Mouse (Mus musculus) forebrain, embryonic 11.5 days (tissue): ENCODE data around the gene Megf11. TPM values are rescaled to one million over a fixed set of nuclear protein-coding genes. Genes with fewer than 3 reads are reported as not detected.

ENCODE experiments used
- ATAC-seq: fragments of 200-750 bp; cut with Nextera tagmentation; replicated peaks from 2 replicates; pipeline ENCODE4 v1.8.0; 2017; ENCODE audit warnings: moderate TSS enrichment; ENCODE audit not compliant: low FRiP score
- DNase-seq: peaks from one replicate; pipeline ENCODE4 v3.0.0-alpha.2; 2017; ENCODE audit warnings: low spot score
- H3K27ac ChIP-seq: fragments of 300-500 bp; sonication (generic); 2 replicates; pipeline ENCODE4 v1.5.1; 2014; ENCODE audit warnings: low read depth, low read length
- H3K27me3 ChIP-seq: fragments of 300-500 bp; sonication (generic); 2 replicates; pipeline ENCODE4 v1.6.1; 2014; ENCODE audit warnings: mild to moderate bottlenecking, low read length, mixed read lengths; ENCODE audit not compliant: control insufficient read depth, insufficient read depth
- H3K36me3 ChIP-seq: fragments of 300-500 bp; sonication (generic); 2 replicates; pipeline ENCODE4 v1.6.1; 2014; ENCODE audit warnings: mild to moderate bottlenecking, low read length, moderate library complexity, mixed read lengths; ENCODE audit not compliant: control insufficient read depth, insufficient read depth
- H3K4me1 ChIP-seq: fragments of 300-500 bp; sonication (generic); replicated peaks from 2 replicates; pipeline ENCODE4 v1.6.1; 2014; ENCODE audit warnings: low read length, mixed read lengths; ENCODE audit not compliant: control insufficient read depth, insufficient read depth
- H3K4me2 ChIP-seq: fragments of 300-500 bp; sonication (generic); 2 replicates; pipeline ENCODE4 v1.6.1; 2014; ENCODE audit warnings: low read depth, mild to moderate bottlenecking, low read length, moderate library complexity, mixed read lengths; ENCODE audit not compliant: severe bottlenecking
- H3K4me3 ChIP-seq: fragments of 300-500 bp; sonication (generic); 2 replicates; pipeline ENCODE4 v1.5.1; 2014; ENCODE audit warnings: low read depth, low read length
- H3K9ac ChIP-seq: fragments of 300-500 bp; sonication (generic); 2 replicates; pipeline ENCODE4 v1.6.1; 2014; ENCODE audit warnings: low read length
- H3K9me3 ChIP-seq: fragments of 300-500 bp; sonication (generic); 2 replicates; pipeline ENCODE4 v1.6.1; 2016; ENCODE audit warnings: low read length, mixed read lengths; ENCODE audit not compliant: control insufficient read depth
- WGBS: fragments of 180-500 bp; shearing (Covaris S2); extraction: QIAGEN DNeasy Blood & Tissue Kit; methylation state at CpG from one replicate; pipeline ENCODE4 v1.1.7; 2014; 5-methylcytosine and 5-hydroxymethylcytosine counted together
- polyA plus RNA-seq: library from polyadenylated mRNA; unstranded; fragments of >200 nt; fragmentation: Nextera tagmentation; extraction: Ambion mirVana; gene quantifications from 2 replicates; pipeline ENCODE4 v1.2.1, GENCODE M21; 2014

The Megf11 gene
- polyA plus RNA-seq, 1 experiment from 2014 or later: 3.3 TPM

DNA sequence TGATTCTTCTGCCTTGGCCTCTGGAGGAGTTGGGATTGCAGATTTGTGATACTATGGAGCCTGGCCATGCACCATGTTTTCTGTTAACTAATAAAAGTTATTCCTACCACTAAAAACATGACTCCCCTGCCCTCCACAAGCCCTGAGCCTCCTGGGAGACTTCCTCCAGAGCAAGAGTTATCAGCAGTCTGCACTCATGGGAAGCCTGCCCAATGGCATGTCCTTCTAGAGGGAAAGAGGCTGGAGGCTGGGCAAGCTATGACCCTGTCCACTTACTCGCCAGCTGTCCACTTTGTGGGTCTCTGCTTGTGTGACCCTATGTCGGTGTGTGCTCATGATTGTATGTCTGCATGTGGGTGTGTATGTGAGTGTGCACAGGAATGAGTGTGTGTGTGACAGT lies 21.4 kb downstream of the Megf11 start:
- Histone ChIP-seq H3K36me3 (no peaks in the 10 kb centered on the region), H3K9me3 (no peaks in the 10 kb centered on the region), H3K9ac (no peak overlapping the region), H3K27ac (no peak overlapping the region), H3K4me3 (no peak overlapping the region), H3K27me3 (no peaks in the 10 kb centered on the region), H3K4me1 (no peaks in the 10 kb centered on the region), H3K4me2 (no peak overlapping the region)
- no peak for ATAC-seq
- WGBS: 82% methylated on average over 2 of the region's 2 CpGs
- DNase-seq: no peak

DNA sequence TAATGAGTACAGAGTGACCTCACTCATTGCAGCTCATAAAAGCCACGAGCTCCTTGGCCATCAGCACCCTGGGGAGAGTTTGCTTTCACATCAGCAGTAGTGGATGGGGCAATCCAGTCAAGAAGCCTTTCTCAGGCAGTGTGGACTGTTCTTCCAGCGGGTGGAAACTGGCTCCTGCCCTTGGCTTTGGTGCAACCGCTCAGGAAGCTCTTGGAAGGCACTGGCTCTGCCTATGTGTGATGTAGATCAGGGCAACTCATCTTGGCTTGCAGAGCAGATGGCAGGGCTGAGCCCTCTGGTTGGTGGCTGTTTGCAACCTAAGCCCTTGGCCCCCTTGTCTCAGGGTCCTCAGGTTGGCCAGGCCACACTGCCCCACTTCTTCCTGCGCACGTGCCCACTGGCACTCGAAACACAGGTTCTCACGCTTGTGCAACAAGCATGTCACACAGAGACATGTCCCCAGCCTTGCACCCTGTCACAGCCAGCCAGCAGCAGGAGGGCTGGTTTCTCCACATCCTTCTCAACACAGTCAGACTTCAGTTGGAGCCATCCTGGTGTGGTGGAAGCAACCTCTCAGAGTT lies 22.1 kb downstream of the Megf11 start:
- H3K27me3 ChIP-seq: no peaks in the 10 kb centered on the region
- H3K4me2 ChIP-seq: no peak overlapping the region
- 81% methylated on average over 7 of the region's 7 CpGs for WGBS
- no peak overlapping the region for H3K4me3 ChIP-seq
- H3K9ac ChIP-seq: no peak overlapping the region
- DNase-seq (no peak), ATAC-seq (no peak)
- no peaks in the 10 kb centered on the region for H3K9me3 ChIP-seq
- no peak overlapping the region for H3K27ac ChIP-seq
- no peaks in the 10 kb centered on the region for H3K4me1 ChIP-seq
- no peaks in the 10 kb centered on the region for H3K36me3 ChIP-seq

DNA sequence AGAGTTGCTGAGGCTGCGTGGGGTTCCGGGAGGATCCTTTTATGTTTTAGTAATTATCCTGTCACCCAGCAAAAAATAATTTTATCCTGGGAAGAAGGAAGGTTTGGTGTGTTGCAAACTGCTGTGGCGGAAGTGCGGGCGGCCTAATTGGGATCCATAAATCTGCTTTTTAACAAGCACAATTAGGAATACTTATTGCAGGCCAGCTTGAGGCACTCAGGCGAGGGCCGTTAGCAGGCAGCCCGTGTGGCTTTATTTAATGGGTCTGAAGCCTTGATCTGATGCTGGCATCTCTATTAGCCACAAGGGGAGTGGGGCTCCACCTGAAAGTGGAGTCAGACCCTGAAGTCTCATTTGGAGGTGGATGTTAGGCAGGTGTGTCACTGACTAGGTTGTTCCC lies 23.4 kb downstream of the Megf11 start:
- Histone ChIP-seq H3K27me3 (no peaks in the 10 kb centered on the region), H3K4me2 (no peak overlapping the region), H3K4me3 (no peak overlapping the region), H3K9ac (no peak overlapping the region), H3K36me3 (no peaks in the 10 kb centered on the region), H3K27ac (no peak overlapping the region), H3K9me3 (no peaks in the 10 kb centered on the region), H3K4me1 (no peaks in the 10 kb centered on the region)
- ATAC-seq (no peak), DNase-seq (no peak)
- 65% methylated on average over 8 of the region's 8 CpGs for WGBS

DNA sequence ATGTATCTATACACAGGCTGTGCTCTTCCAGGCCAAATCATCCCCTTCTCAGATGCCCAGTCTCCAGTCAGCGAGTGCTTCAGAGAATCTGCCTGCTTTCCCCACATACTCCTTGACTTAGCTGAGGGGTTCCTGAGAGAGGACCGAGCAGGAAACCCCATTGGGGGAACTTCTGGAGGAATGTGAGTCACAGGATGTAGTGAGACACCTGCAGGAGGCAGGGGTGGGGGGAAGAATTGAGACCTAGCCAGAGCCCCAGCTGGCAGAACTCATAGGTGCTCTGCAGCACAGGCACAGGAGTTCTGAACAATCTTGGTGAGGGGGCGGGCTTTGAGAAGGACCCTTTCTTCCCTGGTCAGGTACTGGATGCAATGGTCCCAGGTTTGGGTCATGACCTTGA lies 35.0 kb downstream of the Megf11 start:
- Histone ChIP-seq H3K4me1 (no peaks in the 10 kb centered on the region), H3K4me2 (no peak overlapping the region), H3K9me3 (no peaks in the 10 kb centered on the region), H3K9ac (no peak overlapping the region), H3K27ac (no peak overlapping the region), H3K4me3 (no peak overlapping the region), H3K36me3 (no peaks in the 10 kb centered on the region), H3K27me3 (no peaks in the 10 kb centered on the region)
- DNase-seq: no peak
- 79% methylated on average over 3 of the region's 3 CpGs for WGBS
- ATAC-seq: no peak

DNA sequence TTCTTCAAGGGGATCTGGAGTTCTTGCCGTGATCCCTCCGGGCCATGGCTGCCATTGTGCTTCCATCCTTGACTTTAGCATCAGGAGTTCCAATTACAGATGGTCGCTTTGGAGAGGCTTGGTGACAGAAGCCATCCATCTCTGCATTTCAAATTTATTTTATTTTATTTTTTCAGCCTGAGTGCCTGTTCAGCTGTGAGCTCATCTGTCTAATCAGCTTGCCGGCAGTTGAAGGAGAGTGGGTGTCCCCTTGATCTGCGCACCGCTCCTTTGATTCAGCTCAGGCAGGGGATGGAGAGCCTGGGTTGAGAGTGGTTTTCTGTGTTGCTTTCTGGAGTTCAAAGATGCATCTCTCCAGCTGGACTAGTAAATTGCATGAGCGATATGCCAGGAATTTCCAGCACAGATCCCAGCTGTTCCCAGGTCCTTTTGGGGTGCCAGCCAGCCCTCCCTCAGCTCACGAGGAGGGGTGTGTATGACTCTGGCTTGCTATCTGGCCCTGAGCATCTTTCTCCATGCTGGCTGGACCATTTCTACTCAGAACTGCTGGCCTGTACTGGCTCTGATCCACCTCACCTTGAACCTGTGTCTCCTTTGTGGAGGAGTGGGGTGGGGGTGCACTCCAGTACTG lies 36.7 kb downstream of the Megf11 start:
- DNase-seq (no peak), ATAC-seq (no peak)
- H3K27me3 ChIP-seq: no peaks in the 10 kb centered on the region
- H3K27ac ChIP-seq: no peak overlapping the region
- no peak overlapping the region for H3K4me2 ChIP-seq
- no peak overlapping the region for H3K9ac ChIP-seq
- H3K9me3 ChIP-seq: no peaks in the 10 kb centered on the region
- no peaks in the 10 kb centered on the region for H3K4me1 ChIP-seq
- H3K36me3 ChIP-seq: no peaks in the 10 kb centered on the region
- WGBS: 90% methylated on average over 8 of the region's 8 CpGs
- H3K4me3 ChIP-seq: no peak overlapping the region

DNA sequence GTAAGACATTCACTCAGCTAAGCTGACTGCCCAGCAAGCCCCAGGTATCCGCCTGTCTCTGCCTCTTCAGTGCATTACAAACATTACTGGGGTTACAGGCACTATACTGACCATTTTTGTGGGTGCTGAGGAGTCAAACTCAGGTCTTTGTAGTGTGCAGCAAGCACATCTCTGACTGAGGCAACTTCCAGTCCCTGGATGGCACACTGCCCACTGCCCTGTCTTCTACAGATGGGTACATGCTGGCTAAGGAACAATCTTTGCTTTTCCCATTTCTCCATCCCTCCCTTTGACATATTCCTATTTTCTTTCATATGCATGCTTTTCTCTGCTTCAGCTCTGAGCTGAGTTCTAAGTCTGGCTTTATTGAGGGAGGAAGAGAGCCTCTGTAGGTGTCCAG lies 38.5 kb downstream of the Megf11 start:
- no peak for ATAC-seq
- Histone ChIP-seq H3K4me2 (no peak overlapping the region), H3K4me1 (no peaks in the 10 kb centered on the region), H3K36me3 (no peaks in the 10 kb centered on the region), H3K9ac (no peak overlapping the region), H3K27ac (no peak overlapping the region), H3K9me3 (no peaks in the 10 kb centered on the region), H3K27me3 (no peaks in the 10 kb centered on the region), H3K4me3 (no peak overlapping the region)
- WGBS: 89% methylated on average over 1 of the region's 1 CpGs
- no peak for DNase-seq

DNA sequence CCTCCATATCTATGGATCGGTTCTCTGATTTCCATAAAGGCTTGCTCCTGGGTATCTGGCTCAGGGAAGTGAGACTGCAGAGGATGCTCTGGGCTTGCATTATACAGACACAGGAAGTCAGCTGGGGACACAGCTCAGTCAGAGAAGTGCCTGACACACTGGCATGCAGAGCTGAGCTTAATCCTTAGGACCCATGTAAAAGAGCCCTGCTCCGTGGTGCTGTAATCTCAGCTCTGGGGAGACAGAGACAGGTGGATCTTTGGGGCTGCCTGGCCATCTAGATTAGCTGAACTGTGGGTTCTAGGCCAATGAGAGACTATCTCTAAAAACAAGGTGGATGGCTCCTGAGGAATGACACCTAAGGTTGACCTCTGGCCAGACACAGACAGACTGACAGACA lies 50.7 kb downstream of the Megf11 start:
- 71% methylated on average over 2 of the region's 2 CpGs for WGBS
- no peaks in the 10 kb centered on the region for H3K36me3 ChIP-seq

DNA sequence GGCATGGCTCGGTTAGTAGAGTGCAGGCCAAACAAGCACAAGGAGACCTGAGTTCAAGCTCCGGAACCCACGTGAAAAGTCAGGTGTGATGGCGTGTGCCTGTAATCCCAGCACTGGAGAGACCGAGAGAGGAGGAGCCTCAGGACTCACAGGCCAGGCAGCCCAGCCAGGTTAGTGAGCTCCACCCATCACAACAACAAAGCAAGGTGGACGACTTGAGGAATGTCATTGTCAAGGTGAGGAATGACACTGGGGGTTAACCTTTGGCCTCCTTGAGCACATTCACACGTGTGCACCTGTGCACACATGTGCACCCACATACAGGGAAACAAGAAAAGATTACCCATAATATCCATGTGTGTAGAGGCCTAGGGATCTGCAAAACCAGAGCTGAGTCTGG lies 54.7 kb downstream of the Megf11 start:
- H3K9ac ChIP-seq: no peak overlapping the region
- no peak overlapping the region for H3K4me2 ChIP-seq
- no peaks in the 10 kb centered on the region for H3K27me3 ChIP-seq
- H3K36me3 ChIP-seq: no peaks in the 10 kb centered on the region
- no peaks in the 10 kb centered on the region for H3K4me1 ChIP-seq
- H3K4me3 ChIP-seq: no peak overlapping the region
- 86% methylated on average over 7 of the region's 7 CpGs for WGBS
- H3K9me3 ChIP-seq: no peaks in the 10 kb centered on the region
- H3K27ac ChIP-seq: no peak overlapping the region
- ATAC-seq (no peak), DNase-seq (no peak)

More for the DNA sequence above, 50.7 kb downstream of the Megf11 start:
- Histone ChIP-seq H3K4me3 (no peak overlapping the region), H3K9ac (no peak overlapping the region; the same call in 1 of the 2 replicates), H3K4me1 (no peaks in the 10 kb centered on the region), H3K4me2 (no peak overlapping the region), H3K9me3 (no peaks in the 10 kb centered on the region), H3K27me3 (no peaks in the 10 kb centered on the region), H3K27ac (no peak overlapping the region)
- DNase-seq (no peak), ATAC-seq (no peak)

DNA sequence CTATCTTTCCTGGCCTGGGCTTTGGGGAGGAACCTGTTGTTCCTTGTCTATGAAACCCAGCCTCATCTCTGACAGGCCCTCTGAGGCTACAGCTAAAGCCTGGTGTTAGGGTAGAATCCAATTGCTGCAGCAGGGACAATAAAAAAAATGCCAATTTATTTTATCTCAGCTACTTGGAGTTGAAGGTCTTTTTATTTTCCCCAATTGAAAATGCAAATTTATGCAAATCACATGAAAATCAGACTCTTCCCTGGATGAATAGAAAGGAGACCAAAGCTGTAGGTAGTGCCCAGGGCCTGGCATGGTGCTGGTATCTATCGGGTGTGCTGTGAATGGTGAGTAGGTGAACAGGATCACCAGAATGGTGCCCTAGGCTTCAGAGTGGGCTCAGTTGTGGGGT lies 60.6 kb downstream of the Megf11 start:
- WGBS: 66% methylated on average over 1 of the region's 1 CpGs
- ATAC-seq: no peak

More for the DNA sequence above, 60.6 kb downstream of the Megf11 start:
- Histone ChIP-seq H3K4me3 (no peak overlapping the region), H3K27ac (no peak overlapping the region), H3K4me1 (peaks cover 8% of the 10 kb centered on the region; the same call in 1 of the 2 replicates), H3K27me3 (no peaks in the 10 kb centered on the region), H3K4me2 (no peak overlapping the region), H3K9ac (no peak overlapping the region), H3K36me3 (no peaks in the 10 kb centered on the region), H3K9me3 (no peaks in the 10 kb centered on the region)
- DNase-seq: no peak
